Mouse (Mus musculus): ENCODE data around the gene Myrf. TPM values are rescaled to one million over a fixed set of nuclear protein-coding genes. Genes with fewer than 3 reads are reported as not detected.
A peak's percentile ranks its signal among the peaks of the same experiment; 100 is the strongest.

Gene Myrf
- polyA plus RNA-seq, 1 experiment from 2014 or later, result 0.55 TPM

DNA sequence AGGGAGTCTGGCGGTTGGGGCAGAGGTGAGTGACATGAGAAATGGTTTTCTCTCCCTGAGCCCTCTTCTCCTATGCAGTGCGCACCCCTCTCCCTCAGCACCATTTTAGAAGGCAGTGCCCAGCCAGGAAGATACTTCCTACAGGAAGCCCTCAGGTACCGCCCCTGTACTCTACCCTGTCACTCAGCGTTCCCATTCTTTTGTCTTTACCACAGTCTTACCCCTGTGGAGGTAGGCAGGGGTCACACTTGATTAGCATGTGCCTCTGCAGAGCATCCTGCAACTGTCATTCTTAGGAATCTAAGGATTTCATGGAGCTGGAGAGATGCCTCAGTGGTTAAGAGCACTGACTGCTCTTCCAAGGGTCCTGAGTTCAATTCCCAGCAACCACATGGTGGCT, 17.0 kb downstream of the Myrf start:
- Histone ChIP-seq H3K27ac (no peak overlapping the region), H3K9me3 (no peaks in the 10 kb centered on the region), H3K4me1 (peaks cover 12% of the 10 kb centered on the region), H3K9ac (no peak overlapping the region), H3K4me3 (no peak overlapping the region), H3K4me2 (no peak overlapping the region), H3K36me3 (no peaks in the 10 kb centered on the region), H3K27me3 (no peaks in the 10 kb centered on the region)
- no peak for ATAC-seq (ENCODE audit: insufficient number of reproducible peaks, low FRiP score, low TSS enrichment, low read depth)
- WGBS, result 73% methylated on average over 4 of the region's 4 CpGs

GRCm38 (mm10) chr19:10222656-10223055, 17.9 kb downstream of the Myrf start:
- ATAC-seq (ENCODE audit: insufficient number of reproducible peaks, low FRiP score, low TSS enrichment, low read depth), result no peak
- no peaks in the 10 kb centered on the region for H3K27me3 ChIP-seq
- H3K36me3 ChIP-seq, result no peaks in the 10 kb centered on the region
- no peak overlapping the region for H3K9ac ChIP-seq
- H3K4me1 ChIP-seq, result peaks cover 12% of the 10 kb centered on the region
- WGBS, result 27% methylated on average over 8 of the region's 8 CpGs
- no peak overlapping the region for H3K4me3 ChIP-seq
- no peak overlapping the region for H3K27ac ChIP-seq
- no peaks in the 10 kb centered on the region for H3K9me3 ChIP-seq
- no peak overlapping the region for H3K4me2 ChIP-seq

DNA sequence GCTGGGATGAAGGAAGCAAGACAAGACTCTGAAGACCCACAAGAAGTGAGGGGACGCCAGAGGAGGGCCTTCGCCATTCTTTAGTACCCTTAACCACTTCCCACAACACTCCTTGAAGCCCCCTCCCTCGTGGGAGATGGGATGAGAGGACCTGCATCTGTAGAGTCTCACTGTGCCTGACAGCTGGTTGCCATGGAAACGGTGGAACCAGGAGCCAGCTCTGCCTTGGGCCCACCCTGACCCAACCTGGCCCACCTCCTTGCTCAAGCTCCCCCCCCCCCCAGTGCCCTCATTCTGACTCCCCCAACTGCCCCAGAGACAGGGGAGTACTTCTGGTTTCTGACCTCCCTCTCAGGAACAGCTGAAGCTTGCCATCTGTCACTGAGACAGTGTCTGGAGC, 19.0 kb downstream of the Myrf start:
- H3K4me2 ChIP-seq, result no peak overlapping the region
- H3K27me3 ChIP-seq, result no peaks in the 10 kb centered on the region
- peaks cover 12% of the 10 kb centered on the region for H3K4me1 ChIP-seq
- H3K4me3 ChIP-seq, result no peak overlapping the region
- WGBS, result 36% methylated on average over 4 of the region's 4 CpGs
- H3K27ac ChIP-seq, result no peak overlapping the region
- no peaks in the 10 kb centered on the region for H3K9me3 ChIP-seq
- H3K9ac ChIP-seq, result no peak overlapping the region
- no peak for ATAC-seq (ENCODE audit: insufficient number of reproducible peaks, low FRiP score, low TSS enrichment, low read depth)
- no peaks in the 10 kb centered on the region for H3K36me3 ChIP-seq

- H3K36me3 ChIP-seq, result no peaks in the 10 kb centered on the region
- 59% methylated on average over 6 of the region's 6 CpGs for WGBS
- no peak overlapping the region for H3K4me3 ChIP-seq
- H3K4me1 ChIP-seq, result peaks cover 5% of the 10 kb centered on the region; the same call in 1 of the 2 replicates
- no peak overlapping the region for H3K9ac ChIP-seq
- no peak overlapping the region for H3K27ac ChIP-seq
- no peak overlapping the region for H3K4me2 ChIP-seq
- ATAC-seq (ENCODE audit: insufficient number of reproducible peaks, low FRiP score, low TSS enrichment, low read depth), result no peak
- H3K27me3 ChIP-seq, result no peaks in the 10 kb centered on the region
- H3K9me3 ChIP-seq, result no peaks in the 10 kb centered on the region
Observed at GRCm38 (mm10) chr19:10219593-10219992, 21.0 kb downstream of the Myrf start.

DNA sequence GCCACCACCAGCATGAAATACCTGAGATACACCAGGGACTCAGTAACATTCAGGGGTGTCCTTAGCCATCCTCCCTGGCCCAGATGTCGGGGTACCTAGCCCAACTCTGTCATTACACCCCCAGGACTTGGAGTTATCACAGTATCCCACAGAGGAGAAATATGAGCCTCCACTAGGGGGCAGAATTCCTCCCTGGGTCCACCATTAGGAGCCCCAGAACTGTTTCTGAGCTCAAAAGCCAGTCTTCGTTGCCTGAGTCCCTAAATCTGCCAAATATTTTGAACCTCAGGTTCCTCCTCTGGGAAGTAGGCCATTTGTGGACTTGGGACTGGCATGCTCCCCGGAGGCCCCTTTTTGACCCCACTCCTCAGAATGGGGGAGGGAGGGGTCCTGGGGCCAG, 21.4 kb downstream of the Myrf start:
- 37% methylated on average over 3 of the region's 3 CpGs for WGBS
- Histone ChIP-seq H3K9ac (no peak overlapping the region), H3K4me3 (no peak overlapping the region), H3K9me3 (no peaks in the 10 kb centered on the region), H3K27me3 (no peaks in the 10 kb centered on the region), H3K4me2 (no peak overlapping the region), H3K4me1 (peaks cover 5% of the 10 kb centered on the region; the same call in 1 of the 2 replicates), H3K27ac (no peak overlapping the region), H3K36me3 (no peaks in the 10 kb centered on the region)
- ATAC-seq (ENCODE audit: insufficient number of reproducible peaks, low FRiP score, low TSS enrichment, low read depth), result no peak

- WGBS, result 74% methylated on average over 8 of the region's 8 CpGs
- H3K36me3 ChIP-seq, result peaks cover 22% of the 10 kb centered on the region
Observed at GRCm38 (mm10) chr19:10216101-10216500, 24.4 kb downstream of the Myrf start.

GRCm38 (mm10) chr19:10213796-10214471, 26.6 kb downstream of the Myrf start:
- WGBS, result 84% methylated on average over 10 of the region's 10 CpGs

More at GRCm38 (mm10) chr19:10216101-10216500, 24.4 kb downstream of the Myrf start:
- no peaks in the 10 kb centered on the region for H3K27me3 ChIP-seq
- no peak overlapping the region for H3K27ac ChIP-seq
- no peaks in the 10 kb centered on the region for H3K9me3 ChIP-seq
- H3K4me3 ChIP-seq, result no peak overlapping the region
- no peak overlapping the region for H3K4me2 ChIP-seq
- no peak overlapping the region for H3K9ac ChIP-seq
- H3K4me1 ChIP-seq, result no peaks in the 10 kb centered on the region; the same call in 1 of the 2 replicates
- ATAC-seq (ENCODE audit: insufficient number of reproducible peaks, low FRiP score, low TSS enrichment, low read depth), result no peak

DNA sequence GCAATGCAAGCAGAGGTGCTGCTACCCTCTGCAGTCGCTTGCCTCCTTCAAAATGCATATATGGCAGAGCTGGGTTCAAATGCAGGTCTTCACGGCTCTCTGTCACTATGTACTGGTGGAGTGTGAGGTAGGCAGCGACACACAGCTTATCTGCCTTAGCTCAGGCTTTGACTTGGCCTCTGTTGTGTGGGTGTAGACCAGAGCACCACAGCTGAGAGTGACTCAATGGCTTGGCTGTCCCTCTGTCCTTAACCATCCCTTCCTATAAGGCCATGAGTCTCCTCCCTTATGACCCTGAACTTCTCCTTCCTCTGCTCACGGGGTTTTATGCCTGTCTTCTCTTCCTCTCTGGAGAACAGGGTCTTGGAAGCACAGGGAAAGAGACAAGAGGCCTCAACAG, 29.7 kb downstream of the Myrf start:
- Histone ChIP-seq H3K4me3 (no peak overlapping the region), H3K4me1 (no peaks in the 10 kb centered on the region), H3K27me3 (no peaks in the 10 kb centered on the region), H3K9me3 (no peaks in the 10 kb centered on the region), H3K27ac (no peak overlapping the region), H3K9ac (no peak overlapping the region), H3K4me2 (no peak overlapping the region), H3K36me3 (peaks cover 73% of the 10 kb centered on the region)
- no peak for ATAC-seq (ENCODE audit: insufficient number of reproducible peaks, low FRiP score, low TSS enrichment, low read depth)
- 92% methylated on average over 4 of the region's 4 CpGs for WGBS

More at GRCm38 (mm10) chr19:10213796-10214471, 26.6 kb downstream of the Myrf start:
- H3K36me3 ChIP-seq, result peaks cover 44% of the 10 kb centered on the region
- ATAC-seq (ENCODE audit: insufficient number of reproducible peaks, low FRiP score, low TSS enrichment, low read depth), result no peak
- no peak overlapping the region for H3K27ac ChIP-seq
- H3K4me3 ChIP-seq, result no peak overlapping the region
- no peak overlapping the region for H3K4me2 ChIP-seq
- H3K9me3 ChIP-seq, result no peaks in the 10 kb centered on the region
- H3K27me3 ChIP-seq, result no peaks in the 10 kb centered on the region
- H3K9ac ChIP-seq, result no peak overlapping the region
- H3K4me1 ChIP-seq, result no peaks in the 10 kb centered on the region

GRCm38 (mm10) chr19:10208851-10209250, 31.7 kb downstream of the Myrf start:
- Histone ChIP-seq H3K9me3 (no peaks in the 10 kb centered on the region), H3K27me3 (no peaks in the 10 kb centered on the region), H3K4me1 (peaks cover 7% of the 10 kb centered on the region), H3K4me2 (no peak overlapping the region), H3K36me3 (peaks cover 73% of the 10 kb centered on the region), H3K4me3 (no peak overlapping the region), H3K9ac (no peak overlapping the region), H3K27ac (no peak overlapping the region)
- WGBS, result 85% methylated on average over 3 of the region's 3 CpGs
- ATAC-seq (ENCODE audit: insufficient number of reproducible peaks, low FRiP score, low TSS enrichment, low read depth), result no peak

DNA sequence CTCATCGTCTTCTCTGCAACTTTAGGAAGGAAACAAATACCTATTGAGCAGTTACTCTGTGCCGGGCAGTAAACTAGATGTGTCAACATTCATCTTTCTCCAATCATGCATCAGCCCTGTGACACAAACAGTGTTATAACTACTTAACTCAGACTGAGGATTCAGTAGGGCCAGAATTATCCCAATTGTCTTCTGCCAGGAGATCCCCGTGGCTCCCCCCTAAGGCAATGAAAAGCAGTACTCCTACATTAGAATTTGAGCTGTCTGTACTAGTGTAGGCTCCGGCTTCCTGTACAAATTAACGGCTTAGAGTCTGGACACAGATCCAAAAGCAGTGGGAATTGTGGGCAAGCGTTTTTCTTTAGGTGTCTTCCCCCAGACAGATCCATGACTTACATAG, 35.5 kb downstream of the Myrf start:
- H3K9ac ChIP-seq, result no peak overlapping the region
- peaks cover 57% of the 10 kb centered on the region for H3K36me3 ChIP-seq
- no peaks in the 10 kb centered on the region for H3K27me3 ChIP-seq
- peak overlapping the region; percentile 83; the same call in 1 of the 2 replicates for H3K27ac ChIP-seq
- no peaks in the 10 kb centered on the region for H3K9me3 ChIP-seq
- ATAC-seq (ENCODE audit: insufficient number of reproducible peaks, low FRiP score, low TSS enrichment, low read depth), result no peak
- H3K4me2 ChIP-seq, result peak overlapping the region; percentile 76
- 66% methylated on average over 6 of the region's 6 CpGs for WGBS
- peak overlapping the region; percentile 78 for H3K4me3 ChIP-seq
- peaks cover 16% of the 10 kb centered on the region for H3K4me1 ChIP-seq

- no peak for ATAC-seq (ENCODE audit: insufficient number of reproducible peaks, low FRiP score, low TSS enrichment, low read depth)
- H3K4me2 ChIP-seq, result peak overlapping the region; percentile 76
- H3K4me1 ChIP-seq, result peaks cover 16% of the 10 kb centered on the region
- peaks cover 57% of the 10 kb centered on the region for H3K36me3 ChIP-seq
- peak overlapping the region; percentile 75 for H3K9ac ChIP-seq
- H3K4me3 ChIP-seq, result peak overlapping the region; percentile 78
- no peaks in the 10 kb centered on the region for H3K9me3 ChIP-seq
- peak overlapping the region; percentile 83 for H3K27ac ChIP-seq
- no peaks in the 10 kb centered on the region for H3K27me3 ChIP-seq
- WGBS, result 4% methylated on average over 5 of the region's 5 CpGs
Observed at GRCm38 (mm10) chr19:10204616-10205001, 35.9 kb downstream of the Myrf start.

- Histone ChIP-seq H3K9ac (peak within 1 kb of the TSS; percentile 75), H3K27me3 (no peaks in the 10 kb centered on the region), H3K36me3 (peaks cover 57% of the 10 kb centered on the region), H3K4me1 (peaks cover 16% of the 10 kb centered on the region), H3K4me2 (peak within 1 kb of the TSS; percentile 76), H3K9me3 (no peaks in the 10 kb centered on the region), H3K4me3 (peak within 1 kb of the TSS; percentile 78), H3K27ac (peak within 1 kb of the TSS; percentile 83)
- WGBS, result under 1% methylated on average over 40 of the region's 40 CpGs
- ATAC-seq (ENCODE audit: insufficient number of reproducible peaks, low FRiP score, low TSS enrichment, low read depth), result peak; percentile 90
Observed at GRCm38 (mm10) chr19:10203848-10204615, 36.5 kb downstream of the Myrf start, which contains the start of the genes Tmem258 and Fen1. Tmem258 (plus strand) TSS chr19:10204014. Fen1 (minus strand) TSS chr19:10204169.

Data from limb, embryonic 15.5 days (tissue).